Mouse (Mus musculus): ENCODE results near the gene Btbd6.

Btbd6 gene

GRCm38 (mm10) chr12:113004993-113005392, 28.7 kb downstream of the Btbd6 start:
- DNase-seq (ENCODE audit: low read depth): peak; percentile 89

DNA sequence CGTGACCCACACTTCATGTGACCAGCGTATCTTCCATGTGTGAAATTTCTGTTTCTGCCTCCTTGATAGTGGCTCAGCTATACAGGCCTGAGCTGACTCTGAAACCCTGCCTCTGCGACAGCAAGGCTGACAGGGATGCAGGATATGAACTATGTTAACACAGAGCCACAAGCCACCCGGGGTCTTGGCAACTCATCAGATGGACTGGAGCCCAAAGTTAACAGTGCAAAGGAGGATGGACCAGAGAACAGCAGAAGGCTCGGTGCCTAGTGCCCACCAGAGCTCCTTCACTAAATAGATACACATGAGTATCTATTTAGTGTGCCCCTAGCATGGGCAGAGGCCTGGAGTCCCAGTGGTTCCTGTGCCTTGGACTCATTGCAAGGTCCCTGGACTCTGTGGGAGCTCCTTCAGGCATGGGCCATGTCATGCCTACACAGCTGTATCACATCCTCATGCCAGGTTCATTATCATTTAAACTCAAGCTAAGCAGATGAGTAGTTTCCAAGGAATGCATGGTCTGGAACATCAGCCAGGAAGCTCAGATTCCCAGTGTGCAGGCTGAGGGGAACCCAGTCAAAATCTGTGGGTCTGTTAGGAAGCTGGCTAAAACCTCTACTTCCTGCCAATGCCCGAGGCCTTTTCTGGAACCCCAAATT, 35.5 kb downstream of the Btbd6 start:
- DNase-seq (ENCODE audit: low read depth): no peak

DNA sequence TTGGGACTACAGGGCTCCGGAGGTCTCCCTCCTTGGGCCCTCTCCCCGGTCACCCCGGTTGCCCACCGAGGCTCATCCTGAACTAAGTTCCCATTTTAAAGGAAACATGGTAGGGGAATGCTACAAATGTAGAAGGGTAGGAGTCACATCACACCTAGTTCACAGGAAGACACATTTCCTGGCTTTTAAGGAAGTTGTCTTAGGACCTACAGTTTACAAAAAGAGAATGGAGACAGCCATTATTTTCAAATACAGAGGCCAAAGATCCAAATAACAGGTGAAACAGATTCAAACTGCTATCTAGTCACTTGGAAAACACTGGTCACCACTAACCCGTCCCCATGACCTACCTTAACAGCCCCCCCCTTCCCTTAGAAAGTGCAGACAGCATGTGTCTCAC, 36.2 kb downstream of the Btbd6 start:
- DNase-seq (ENCODE audit: low read depth): no peak

DNA sequence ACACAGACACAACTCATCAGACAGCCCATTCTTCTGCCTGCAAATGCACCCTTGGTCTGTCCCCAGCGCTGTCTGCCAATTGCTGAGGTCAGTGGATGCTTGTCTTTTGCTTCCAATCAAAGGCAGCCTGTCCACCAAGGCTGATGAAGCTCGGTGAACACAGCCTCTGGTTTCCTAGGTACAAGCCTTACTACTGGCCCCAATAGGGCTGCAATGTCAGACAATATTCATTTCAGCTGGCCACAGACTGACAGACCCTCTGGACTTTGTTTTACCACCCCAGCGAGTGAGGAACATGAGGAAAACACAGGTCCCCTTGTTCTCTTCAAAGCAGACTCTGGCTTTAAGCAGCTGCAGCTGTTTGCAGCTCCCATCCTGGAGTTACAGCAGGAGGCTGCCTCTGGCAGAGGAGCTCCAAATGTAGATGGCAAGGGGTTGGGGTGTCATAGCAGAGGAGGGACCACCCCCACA, 36.8 kb downstream of the Btbd6 start:
- DNase-seq (ENCODE audit: low read depth): no peak

- peak; percentile 91 for DNase-seq (ENCODE audit: low read depth)
Observed at GRCm38 (mm10) chr12:113013604-113014558, 37.6 kb downstream of the Btbd6 start, which contains the start of gene Pacs2. Pacs2 (plus strand) TSS chr12:113014508.

DNA sequence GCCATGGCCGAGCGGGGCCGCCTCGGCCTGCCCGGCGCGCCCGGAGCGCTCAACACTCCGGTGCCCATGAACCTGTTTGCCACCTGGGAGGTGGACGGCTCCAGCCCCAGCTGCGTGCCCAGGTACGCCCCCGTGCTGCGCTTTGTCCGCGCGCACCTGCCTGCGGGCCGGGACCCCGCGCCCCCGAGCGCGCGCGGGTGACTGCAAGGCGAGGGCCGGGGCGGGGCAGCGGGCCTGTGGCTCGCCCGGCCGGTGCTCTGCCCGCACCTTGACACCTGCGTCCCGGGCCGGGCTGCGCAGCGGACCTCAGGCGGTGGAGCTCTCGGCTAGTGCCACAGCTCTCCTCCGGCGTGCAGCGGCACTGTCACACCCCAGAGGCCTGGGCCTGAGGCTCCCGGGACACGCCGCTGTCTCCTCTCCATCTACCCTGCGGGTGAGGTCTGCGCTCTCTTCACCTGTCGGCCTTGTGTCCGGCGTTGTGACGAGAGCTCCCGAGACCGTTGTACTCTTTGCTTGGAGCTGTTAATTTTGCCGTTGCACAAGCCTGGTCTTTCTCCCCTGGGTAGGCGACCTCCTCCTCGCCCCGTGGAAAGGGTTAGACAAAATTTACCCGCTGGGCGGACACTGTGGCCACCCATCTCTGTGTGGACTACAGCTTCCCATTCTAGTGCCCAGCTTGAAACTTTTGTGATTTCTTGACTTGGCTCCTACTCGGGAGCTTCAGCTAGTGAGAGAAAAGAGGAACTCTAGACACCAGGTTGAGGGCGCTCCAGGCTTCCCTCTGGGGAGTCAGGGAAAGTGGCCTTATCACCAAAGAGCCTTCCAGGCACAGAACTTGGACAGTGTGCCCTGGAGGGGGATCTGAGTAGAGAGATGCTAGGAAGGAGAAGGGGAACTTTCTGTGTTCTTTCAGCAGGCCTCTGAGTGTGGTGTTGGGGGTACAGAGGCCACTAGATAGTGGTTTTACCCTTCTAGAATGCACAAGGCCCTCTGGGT, 38.6 kb downstream of the Btbd6 start:
- DNase-seq (ENCODE audit: low read depth): peak; percentile 63

GRCm38 (mm10) chr12:113015956-113016355, 39.7 kb downstream of the Btbd6 start:
- DNase-seq (ENCODE audit: low read depth): no peak

GRCm38 (mm10) chr12:113016976-113017375, 40.7 kb downstream of the Btbd6 start:
- no peak for DNase-seq (ENCODE audit: low read depth)

- DNase-seq (ENCODE audit: low read depth): no peak
Observed at GRCm38 (mm10) chr12:113017429-113017984, 41.2 kb downstream of the Btbd6 start.

- DNase-seq (ENCODE audit: low read depth): no peak
Observed at GRCm38 (mm10) chr12:113018763-113019162, 42.5 kb downstream of the Btbd6 start.

DNA sequence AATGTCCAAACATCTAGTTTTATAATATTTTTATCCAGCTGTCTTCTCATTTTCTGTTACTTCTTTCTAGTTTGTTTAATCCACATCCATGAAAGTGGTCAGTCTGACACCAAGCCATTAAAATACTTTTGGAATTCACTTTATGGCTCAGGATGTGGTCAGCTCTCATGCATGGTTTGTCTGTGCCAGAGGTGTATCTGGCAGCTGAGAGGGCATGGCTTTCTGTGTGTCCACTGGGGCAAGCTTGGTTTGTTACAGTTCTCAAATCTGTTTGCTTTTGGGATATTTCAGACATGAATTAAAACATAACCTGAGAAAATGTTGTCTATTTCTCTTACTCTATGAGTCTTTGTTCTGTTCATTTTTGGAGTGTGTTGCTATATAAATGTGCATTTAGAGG, 45.2 kb downstream of the Btbd6 start:
- no peak for DNase-seq (ENCODE audit: low read depth)

GRCm38 (mm10) chr12:113023082-113023481, 46.8 kb downstream of the Btbd6 start:
- DNase-seq (ENCODE audit: low read depth): no peak

DNA sequence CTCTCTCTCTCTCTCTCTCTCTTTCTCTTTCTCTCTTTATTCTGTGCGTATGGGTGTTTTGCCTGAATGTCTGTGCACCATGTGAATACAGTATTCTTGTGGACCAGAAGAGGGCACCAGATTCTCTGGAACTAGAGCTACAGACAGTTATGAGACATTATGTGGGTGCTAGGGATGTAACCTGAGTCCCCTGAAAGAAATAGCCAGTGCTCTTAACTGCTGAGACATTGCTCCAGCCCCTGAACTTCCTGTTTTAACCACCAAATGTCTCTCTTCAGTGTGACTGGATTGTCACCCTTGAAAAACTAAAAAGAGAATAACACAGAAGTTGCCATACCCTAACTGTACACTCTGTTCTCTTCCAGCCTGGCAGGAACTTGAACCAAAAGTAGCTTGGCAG, 50.3 kb downstream of the Btbd6 start:
- peak; percentile 41 for DNase-seq (ENCODE audit: low read depth)

DNA sequence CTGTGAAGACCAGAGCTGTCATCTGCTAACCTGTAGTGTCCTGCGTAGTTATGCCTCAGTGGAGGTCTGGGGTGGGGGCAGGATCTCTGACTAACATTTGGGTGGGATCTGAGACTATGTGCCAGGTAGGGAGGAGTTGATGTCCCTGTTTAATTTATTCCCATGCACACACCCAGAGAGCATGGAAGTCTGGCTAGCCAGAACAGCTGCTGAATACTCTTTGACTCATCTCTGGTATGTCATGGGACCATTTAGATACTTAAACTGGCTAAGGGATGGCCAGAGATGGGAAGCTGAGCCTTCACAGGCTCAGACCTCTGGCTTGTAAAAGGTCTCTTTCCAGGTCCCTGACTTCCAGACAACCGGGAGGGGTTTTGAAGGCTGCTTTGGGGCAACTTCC, 51.2 kb downstream of the Btbd6 start:
- no peak for DNase-seq (ENCODE audit: low read depth)

GRCm38 (mm10) chr12:113028067-113028466, 51.8 kb downstream of the Btbd6 start:
- no peak for DNase-seq (ENCODE audit: low read depth)

All from naive thymus-derived CD4-positive, alpha-beta T cell, adult 2 months (primary cell).